Mouse (Mus musculus): Measurements from ENCODE around the gene Bach1.

DNA sequence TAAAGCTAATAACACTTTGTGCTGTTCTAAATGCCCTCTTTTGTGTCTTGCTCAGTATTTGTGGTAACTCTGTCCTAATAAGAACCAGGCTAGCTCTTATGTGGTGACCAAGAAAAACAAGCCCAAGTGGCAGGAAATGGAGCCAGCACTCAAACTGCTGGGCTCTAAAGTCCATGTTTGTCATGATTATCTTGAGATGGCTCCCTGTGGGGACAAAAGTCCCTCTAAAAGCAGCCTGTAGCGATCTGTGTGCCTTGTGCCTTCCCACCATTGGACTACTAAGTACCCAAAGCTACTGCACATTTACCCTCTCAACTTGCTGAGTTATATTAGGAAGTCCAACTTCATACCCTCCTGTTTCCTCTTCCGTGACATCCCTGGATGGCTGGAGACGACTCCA is 11.4 kb upstream of the Bach1 start:
- TF ChIP-seq CTCF (conservative IDR thresholded peaks at IDR 0.05; ENCODE audit: low read length) (no peak), NANOG (IDR thresholded peaks at IDR 0.05; ENCODE audit: borderline replicate concordance, low read length) (no peak), POU5F1 (IDR thresholded peaks at IDR 0.05; ENCODE audit: borderline replicate concordance, low read length) (no peak)

All from E14TG2a.4 (cell line).